Mouse (Mus musculus) brown adipose tissue, adult 24 weeks (tissue): ENCODE measurements at regions not wholly inside any gene's neighbourhood (a gene's known extent, or its start where the extent isn't known, plus 50 kb on each side); places are given as distances from the start of the nearest gene placed in this dataset.

Experiments
- H3K27ac ChIP-seq: fragments of 200-500 bp; replicated peaks from 2 replicates; pipeline ENCODE4 v1.5.1; 2012; ENCODE audit warnings: low read depth, mild to moderate bottlenecking, low read length
- H3K4me1 ChIP-seq: fragments of 200-500 bp; 2 replicates; pipeline ENCODE4 v1.6.1; 2012; ENCODE audit warnings: low read length, mixed read lengths; ENCODE audit not compliant: control insufficient read depth, insufficient read depth, insufficient read length
- H3K4me3 ChIP-seq: fragments of 200-500 bp; 2 replicates; pipeline ENCODE4 v1.5.1; 2012; ENCODE audit warnings: low read depth, mild to moderate bottlenecking, low read length, moderate library complexity; ENCODE audit not compliant: insufficient read depth

- no peaks in the 10 kb centered on the region for H3K4me1 ChIP-seq
- H3K27ac ChIP-seq: no peak overlapping the region
- no peak overlapping the region for H3K4me3 ChIP-seq
These were observed 96.0 kb upstream of the Rasgrp1 start for GRCm38 (mm10) chr2:117438586-117439371.

- H3K4me1 ChIP-seq: no peaks in the 10 kb centered on the region
- no peak overlapping the region for H3K27ac ChIP-seq
- no peak overlapping the region for H3K4me3 ChIP-seq
These were observed 96.8 kb upstream of the Rasgrp1 start for GRCm38 (mm10) chr2:117439372-117440183.

- Histone ChIP-seq H3K27ac (no peak overlapping the region), H3K4me3 (no peak overlapping the region), H3K4me1 (no peaks in the 10 kb centered on the region)
These were observed 98.0 kb upstream of the Rasgrp1 start for GRCm38 (mm10) chr2:117440801-117441281.

GRCm38 (mm10) chr2:117442862-117443261 lies 100.1 kb upstream of the Rasgrp1 start:
- H3K4me3 ChIP-seq: no peak overlapping the region
- H3K27ac ChIP-seq: no peak overlapping the region
- no peaks in the 10 kb centered on the region for H3K4me1 ChIP-seq

GRCm38 (mm10) chr2:117444671-117445070 lies 101.9 kb upstream of the Rasgrp1 start:
- Histone ChIP-seq H3K4me3 (no peak overlapping the region), H3K27ac (no peak overlapping the region)

GRCm38 (mm10) chr2:117446876-117447275 lies 104.1 kb upstream of the Rasgrp1 start:
- no peak overlapping the region for H3K4me3 ChIP-seq
- H3K4me1 ChIP-seq: no peaks in the 10 kb centered on the region
- no peak overlapping the region for H3K27ac ChIP-seq

More at GRCm38 (mm10) chr2:117444671-117445070, 101.9 kb upstream of the Rasgrp1 start:
- H3K4me1 ChIP-seq: no peaks in the 10 kb centered on the region

- no peak overlapping the region for H3K4me3 ChIP-seq
- no peaks in the 10 kb centered on the region for H3K4me1 ChIP-seq
- no peak overlapping the region for H3K27ac ChIP-seq
These were observed 107.5 kb upstream of the Rasgrp1 start for GRCm38 (mm10) chr2:117450172-117450865.

- no peaks in the 10 kb centered on the region for H3K4me1 ChIP-seq
- no peak overlapping the region for H3K27ac ChIP-seq
- H3K4me3 ChIP-seq: no peak overlapping the region
These were observed 109.0 kb upstream of the Rasgrp1 start for GRCm38 (mm10) chr2:117451818-117452217.

- no peak overlapping the region for H3K27ac ChIP-seq
- no peak overlapping the region for H3K4me3 ChIP-seq
- H3K4me1 ChIP-seq: no peaks in the 10 kb centered on the region
These were observed 112.4 kb upstream of the Rasgrp1 start for GRCm38 (mm10) chr2:117455021-117455739.

- H3K4me3 ChIP-seq: no peak overlapping the region
- H3K27ac ChIP-seq: no peak overlapping the region
- no peaks in the 10 kb centered on the region for H3K4me1 ChIP-seq
These were observed 113.1 kb upstream of the Rasgrp1 start for GRCm38 (mm10) chr2:117455740-117456455.

GRCm38 (mm10) chr2:117456456-117457020 lies 113.7 kb upstream of the Rasgrp1 start:
- Histone ChIP-seq H3K4me1 (no peaks in the 10 kb centered on the region), H3K4me3 (no peak overlapping the region), H3K27ac (no peak overlapping the region)

GRCm38 (mm10) chr2:117461541-117462290 lies 118.9 kb upstream of the Rasgrp1 start:
- Histone ChIP-seq H3K4me1 (no peaks in the 10 kb centered on the region), H3K4me3 (no peak overlapping the region), H3K27ac (no peak overlapping the region)

GRCm38 (mm10) chr2:117474885-117475542 lies 132.2 kb upstream of the Rasgrp1 start:
- H3K4me3 ChIP-seq: no peak overlapping the region
- H3K27ac ChIP-seq: no peak overlapping the region
- no peaks in the 10 kb centered on the region for H3K4me1 ChIP-seq
